Mouse (Mus musculus) forebrain, embryonic 14.5 days (tissue): ENCODE results near the gene Srarp. TPM values are rescaled to one million over a fixed set of nuclear protein-coding genes. Genes with fewer than 3 reads are reported as not detected.

Experiments
- ATAC-seq: fragments of 200-750 bp; cut with Nextera tagmentation; 2 replicates; pipeline ENCODE4 v1.8.0; 2017; ENCODE audit warnings: mild to moderate bottlenecking, moderate library complexity
- DNase-seq: peaks from one replicate; pipeline ENCODE4 v3.0.0-alpha.2; 2015; ENCODE audit warnings: low spot score
- H3K27ac ChIP-seq: fragments of 300-500 bp; sonication (generic); 2 replicates; pipeline ENCODE4 v1.5.1; 2014; ENCODE audit warnings: low read depth, mild to moderate bottlenecking, control low read depth, low read length, moderate library complexity
- H3K27me3 ChIP-seq: fragments of 300-500 bp; sonication (generic); replicated peaks from 2 replicates; pipeline ENCODE4 v1.6.1; 2014; ENCODE audit warnings: low read length, control low read depth, mixed read lengths; ENCODE audit not compliant: control insufficient read depth, insufficient read depth
- H3K36me3 ChIP-seq: fragments of 300-500 bp; sonication (generic); 2 replicates; pipeline ENCODE4 v1.6.1; 2014; ENCODE audit warnings: low read length, control low read depth; ENCODE audit not compliant: control insufficient read depth, insufficient read depth
- H3K4me1 ChIP-seq: fragments of 300-500 bp; sonication (generic); 2 replicates; pipeline ENCODE4 v1.6.1; 2014; ENCODE audit warnings: antibody characterized with exemption, low read length, control low read depth; ENCODE audit not compliant: control insufficient read depth, insufficient read depth
- H3K4me2 ChIP-seq: fragments of 300-500 bp; sonication (generic); 2 replicates; pipeline ENCODE4 v1.6.1; 2014; ENCODE audit warnings: mild to moderate bottlenecking, control low read depth, low read length
- H3K4me3 ChIP-seq: fragments of 300-500 bp; sonication (generic); 2 replicates; pipeline ENCODE4 v1.5.1; 2014; ENCODE audit warnings: low read depth, low read length, control low read depth
- H3K9ac ChIP-seq: fragments of 300-500 bp; sonication (generic); 2 replicates; pipeline ENCODE4 v1.6.1; 2014; ENCODE audit warnings: mild to moderate bottlenecking, low read length, control low read depth, moderate library complexity
- H3K9me3 ChIP-seq: fragments of 300-500 bp; sonication (generic); replicated peaks from 2 replicates; pipeline ENCODE4 v1.6.1; 2016; ENCODE audit warnings: low read length, control low read depth, mixed read lengths; ENCODE audit not compliant: control insufficient read depth
- WGBS: fragments of 180-500 bp; shearing (Covaris S2); extraction: QIAGEN DNeasy Blood & Tissue Kit; methylation state at CpG from one replicate; pipeline ENCODE4 v1.1.7; 2014; 5-methylcytosine and 5-hydroxymethylcytosine counted together
- polyA plus RNA-seq: library from polyadenylated mRNA; unstranded; fragments of >200 nt; fragmentation: Nextera tagmentation; extraction: Ambion mirVana; gene quantifications from 2 replicates; pipeline ENCODE4 v1.2.1, GENCODE M21; 2014

Gene Srarp
- polyA plus RNA-seq = 0.33 TPM in 1 of 2 replicates, not detected in the other

- 92% methylated on average over 1 of the region's 1 CpGs for WGBS
- H3K4me3 ChIP-seq = no peak within 1 kb of the TSS
- H3K4me1 ChIP-seq = no peaks in the 10 kb centered on the region
- H3K36me3 ChIP-seq = no peaks in the 10 kb centered on the region
- H3K9me3 ChIP-seq = no peaks in the 10 kb centered on the region
- no peak within 1 kb of the TSS for H3K9ac ChIP-seq
- no peak for ATAC-seq
- H3K4me2 ChIP-seq = no peak within 1 kb of the TSS
- H3K27me3 ChIP-seq = no peaks in the 10 kb centered on the region
- no peak within 1 kb of the TSS for H3K27ac ChIP-seq
- no peak for DNase-seq
Measured at GRCm38 (mm10) chr4:141435974-141436373, at the start of gene Srarp. Gene Srarp (minus strand): TSS chr4:141436105.

GRCm38 (mm10) chr4:141484071-141484470, 48.2 kb upstream of the Srarp start:
- no peak for DNase-seq
- peaks cover 94% of the 10 kb centered on the region for H3K36me3 ChIP-seq
- WGBS = 89% methylated on average over 11 of the region's 11 CpGs

DNA sequence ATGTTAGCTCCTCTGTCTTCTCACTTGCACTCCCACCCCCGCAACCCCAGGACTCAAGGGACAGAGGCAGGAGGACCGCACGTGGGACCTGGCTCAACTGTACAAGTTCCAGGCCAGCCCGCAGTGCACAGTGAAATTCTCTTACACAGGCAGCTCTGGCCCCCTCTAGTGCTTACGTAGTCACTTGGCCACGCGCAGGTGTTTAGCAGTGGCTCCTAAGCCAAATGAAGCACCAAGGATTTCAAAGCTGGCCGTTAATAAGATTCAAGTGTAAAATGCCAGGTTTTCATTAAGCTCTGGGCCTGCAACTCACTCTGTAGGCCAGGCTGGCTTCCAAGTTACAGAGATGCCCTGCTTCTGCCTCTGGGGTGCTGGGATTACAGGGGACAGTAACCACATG, 43.5 kb upstream of the Srarp start:
- DNase-seq (peak; percentile 16), ATAC-seq (no peak)
- peaks cover 94% of the 10 kb centered on the region for H3K36me3 ChIP-seq
- H3K4me3 ChIP-seq = no peak overlapping the region
- H3K9me3 ChIP-seq = no peaks in the 10 kb centered on the region
- H3K27ac ChIP-seq = 0 out of 2 replicates have a peak overlapping the region, but pooled peaks have one; percentile 39
- H3K27me3 ChIP-seq = no peaks in the 10 kb centered on the region
- H3K9ac ChIP-seq = no peak overlapping the region
- H3K4me2 ChIP-seq = no peak overlapping the region
- 90% methylated on average over 8 of the region's 8 CpGs for WGBS
- no peaks in the 10 kb centered on the region for H3K4me1 ChIP-seq

More at GRCm38 (mm10) chr4:141484071-141484470, 48.2 kb upstream of the Srarp start:
- Histone ChIP-seq H3K27ac (no peak overlapping the region), H3K9me3 (no peaks in the 10 kb centered on the region), H3K4me2 (no peak overlapping the region), H3K4me3 (no peak overlapping the region), H3K27me3 (no peaks in the 10 kb centered on the region), H3K9ac (no peak overlapping the region), H3K4me1 (no peaks in the 10 kb centered on the region)
- no peak for ATAC-seq

DNA sequence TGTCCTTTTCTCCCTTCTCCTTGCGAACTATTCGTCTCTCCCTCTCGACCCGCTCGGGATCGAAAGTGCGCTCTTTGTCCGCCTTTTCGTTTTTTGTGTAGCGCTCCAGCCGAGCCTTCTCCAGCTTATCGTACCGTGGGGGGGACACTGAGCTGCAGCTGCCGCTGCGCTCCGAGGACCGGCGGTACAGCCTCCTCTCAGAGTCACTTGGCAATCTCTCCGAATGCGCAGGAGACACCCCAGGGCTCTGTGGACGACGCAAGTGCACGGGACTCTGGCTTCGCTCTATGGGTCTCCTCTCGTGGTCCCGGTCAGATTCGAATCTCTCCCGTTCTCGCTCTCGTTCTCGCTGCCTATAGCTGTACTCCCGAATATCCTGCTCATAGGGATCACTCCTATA, 42.9 kb upstream of the Srarp start:
- no peak for ATAC-seq
- Histone ChIP-seq H3K4me2 (no peak overlapping the region), H3K4me3 (no peak overlapping the region), H3K27me3 (no peaks in the 10 kb centered on the region), H3K36me3 (peaks cover 94% of the 10 kb centered on the region), H3K9me3 (no peaks in the 10 kb centered on the region), H3K4me1 (no peaks in the 10 kb centered on the region), H3K27ac (peak overlapping the region; percentile 77; the same call in 1 of the 2 replicates), H3K9ac (no peak overlapping the region)
- DNase-seq = no peak
- WGBS = 94% methylated on average over 32 of the region's 32 CpGs

DNA sequence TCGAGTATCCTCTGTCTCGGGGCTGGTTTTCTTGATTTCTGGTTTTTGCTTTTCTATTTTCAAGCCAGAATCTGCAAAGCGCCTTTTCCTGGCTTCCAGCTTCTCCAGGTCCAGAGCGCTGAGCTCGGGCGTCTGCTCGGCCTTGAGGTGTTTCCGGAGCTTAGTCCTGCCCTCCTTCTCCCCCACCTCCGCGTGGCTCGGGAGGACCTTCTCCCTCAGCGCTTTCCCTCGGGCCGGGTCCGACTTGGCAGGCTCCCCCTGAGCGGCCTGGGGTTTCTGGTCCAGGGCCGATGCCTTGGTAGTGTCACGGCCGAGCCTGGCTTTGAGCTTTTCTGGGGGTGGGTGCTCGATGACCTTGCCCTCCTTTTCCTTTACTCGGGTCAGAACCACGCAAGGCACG, 42.3 kb upstream of the Srarp start:
- H3K27me3 ChIP-seq = no peaks in the 10 kb centered on the region
- WGBS = 81% methylated on average over 23 of the region's 23 CpGs

DNA sequence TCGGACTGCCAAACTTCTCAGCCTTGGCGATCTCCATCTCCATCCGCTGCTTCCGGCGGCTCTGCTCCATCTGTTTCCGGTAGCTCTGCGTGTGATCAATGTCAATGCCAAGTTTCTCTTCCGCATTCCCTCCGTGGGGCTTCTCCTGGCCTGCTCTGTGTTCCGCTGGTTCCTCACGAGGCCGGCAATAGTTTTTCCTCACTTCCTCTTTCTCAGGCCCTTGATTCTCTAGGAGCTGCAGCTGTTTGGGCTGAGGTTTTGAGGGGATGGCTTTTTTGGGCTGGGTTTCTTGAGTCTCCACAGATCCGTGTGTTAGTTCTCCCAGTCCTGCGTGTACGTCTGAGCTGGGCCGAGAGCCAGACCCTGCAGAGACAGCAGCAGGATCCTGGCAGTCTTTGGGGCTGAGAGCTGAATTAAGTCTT, 41.8 kb upstream of the Srarp start:
- DNase-seq = peak; percentile 65
- whole genome bisulfite sequencing = 70% methylated on average over 16 of the region's 16 CpGs
- peaks cover 94% of the 10 kb centered on the region for H3K36me3 ChIP-seq

More for the DNA sequence above, 42.3 kb upstream of the Srarp start:
- Histone ChIP-seq H3K4me3 (no peak overlapping the region), H3K27ac (peak overlapping the region; percentile 77), H3K9me3 (no peaks in the 10 kb centered on the region), H3K9ac (no peak overlapping the region), H3K36me3 (peaks cover 94% of the 10 kb centered on the region), H3K4me2 (no peak overlapping the region), H3K4me1 (no peaks in the 10 kb centered on the region)
- no peak for DNase-seq
- no peak; the same call in 1 of the 2 replicates for ATAC-seq

GRCm38 (mm10) chr4:141474431-141474830, 38.5 kb upstream of the Srarp start:
- H3K4me3 ChIP-seq = no peak overlapping the region
- ATAC-seq (no peak), DNase-seq (no peak)
- H3K36me3 ChIP-seq = peaks cover 98% of the 10 kb centered on the region
- no peak overlapping the region for H3K27ac ChIP-seq
- H3K4me1 ChIP-seq = no peaks in the 10 kb centered on the region
- WGBS = 90% methylated on average over 19 of the region's 19 CpGs
- no peaks in the 10 kb centered on the region for H3K27me3 ChIP-seq
- H3K9me3 ChIP-seq = no peaks in the 10 kb centered on the region
- no peak overlapping the region for H3K9ac ChIP-seq
- H3K4me2 ChIP-seq = no peak overlapping the region

More for the DNA sequence above, 41.8 kb upstream of the Srarp start:
- no peak overlapping the region for H3K9ac ChIP-seq
- H3K9me3 ChIP-seq = no peaks in the 10 kb centered on the region
- H3K27me3 ChIP-seq = no peaks in the 10 kb centered on the region
- peak; percentile 37; the same call in 1 of the 2 replicates for ATAC-seq
- H3K4me2 ChIP-seq = no peak overlapping the region
- H3K27ac ChIP-seq = peak overlapping the region; percentile 53
- no peak overlapping the region for H3K4me3 ChIP-seq
- H3K4me1 ChIP-seq = no peaks in the 10 kb centered on the region

DNA sequence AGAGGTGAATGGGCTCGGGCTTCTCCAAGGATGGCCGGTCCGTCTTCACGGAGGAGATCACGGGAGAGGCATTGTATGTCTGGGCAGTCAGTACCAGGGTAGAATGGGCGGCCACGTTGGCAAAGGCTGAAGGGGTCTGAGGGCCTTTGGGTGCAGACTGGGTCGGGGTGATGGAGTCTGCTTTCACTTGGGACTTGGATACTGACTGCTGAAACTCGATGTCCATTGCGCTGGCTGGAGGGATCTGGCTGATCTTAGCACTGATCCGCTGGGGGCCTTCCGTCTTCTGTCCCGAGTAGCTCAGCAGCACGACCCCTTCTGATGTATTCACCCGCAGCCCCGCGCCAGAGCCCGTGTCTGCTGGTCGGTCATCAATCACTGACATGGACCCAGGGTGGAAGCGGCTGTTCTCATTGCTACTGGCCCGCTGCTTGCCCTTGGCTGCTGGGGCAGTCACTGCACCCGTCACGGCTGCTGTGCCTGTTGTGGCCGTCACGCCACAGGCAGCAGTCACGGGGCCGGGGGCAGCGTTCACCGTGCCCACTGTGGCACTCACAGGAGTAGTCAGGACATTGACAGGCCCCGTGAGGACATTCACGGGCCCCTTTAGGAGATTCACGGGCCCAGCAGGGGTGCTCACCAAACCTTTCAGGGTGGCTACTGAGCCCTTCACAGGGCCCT, 36.9 kb upstream of the Srarp start:
- Histone ChIP-seq H3K4me3 (no peak overlapping the region), H3K36me3 (peaks cover 99% of the 10 kb centered on the region), H3K27ac (no peak overlapping the region), H3K4me1 (no peaks in the 10 kb centered on the region), H3K9ac (no peak overlapping the region), H3K4me2 (no peak overlapping the region), H3K9me3 (no peaks in the 10 kb centered on the region), H3K27me3 (no peaks in the 10 kb centered on the region)
- ATAC-seq = no peak
- 94% methylated on average over 32 of the region's 32 CpGs for WGBS
- DNase-seq = no peak

DNA sequence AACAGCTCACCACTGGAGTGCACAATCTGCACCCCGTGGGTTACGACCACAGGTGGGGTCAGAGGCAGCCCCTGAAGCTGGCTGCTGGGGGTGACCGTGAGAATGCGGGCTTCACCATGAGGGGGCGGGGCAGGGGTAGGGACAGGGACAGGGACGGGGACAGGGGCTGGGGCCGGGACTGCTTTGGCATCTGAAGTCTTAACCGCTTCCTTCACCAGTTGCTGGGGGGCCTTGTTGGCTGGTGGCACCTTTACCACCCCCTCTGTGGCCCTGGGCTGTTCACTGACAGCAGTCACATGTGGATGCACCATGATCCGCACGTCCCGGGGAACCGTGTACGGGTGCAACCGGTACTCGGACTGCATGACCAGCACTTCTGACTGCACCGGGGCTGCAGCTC, 35.6 kb upstream of the Srarp start:
- Histone ChIP-seq H3K4me2 (no peak overlapping the region), H3K9me3 (no peaks in the 10 kb centered on the region), H3K9ac (no peak overlapping the region), H3K4me1 (no peaks in the 10 kb centered on the region), H3K36me3 (peaks cover 99% of the 10 kb centered on the region), H3K4me3 (no peak overlapping the region), H3K27me3 (no peaks in the 10 kb centered on the region), H3K27ac (no peak overlapping the region)
- WGBS = 97% methylated on average over 16 of the region's 16 CpGs
- ATAC-seq (no peak), DNase-seq (no peak)
